ENCODE assay signal across 18 mouse cellular contexts in genomic region chr19:40232560-40232959, GRCm38 (mm10). TPM values are rescaled to one million over a fixed set of nuclear protein-coding genes. Genes with fewer than 3 reads are reported as not detected.
"Had no signal": no experiment of that assay in that cellular context is flagged by ENCODE, and none has a peak within 500 bp of the region (broad histone marks: within the 10 kb centered on the region; RNA-seq: fewer than 3 reads in every experiment).

No protein-coding gene starts in this region.

- ATAC-seq: midbrain, embryonic 15.5 days had no signal

- H3K4me3 ChIP-seq: limb, embryonic 13.5 days; megakaryocyte, embryonic 14.5 days; midbrain, embryonic 15.5 days had no signal

- H3K9me3 ChIP-seq: limb, embryonic 13.5 days; megakaryocyte, embryonic 14.5 days; midbrain, embryonic 15.5 days had no signal

- H3K27me3 ChIP-seq: limb, embryonic 13.5 days; megakaryocyte, embryonic 14.5 days; midbrain, embryonic 15.5 days had no signal

- DNase-seq: kidney, adult 11 months; kidney, adult 9 months; kidney, postnatal 36 days; left cerebral cortex, postnatal 4 days; lung, embryonic 14.5 days; lung, postnatal 10 days; lung, postnatal 4 days; right cerebral cortex, postnatal 4 days; thymus, adult 18-20 months; thymus, postnatal 14 days had no signal

- H3K27ac ChIP-seq: kidney, postnatal 0 days; limb, embryonic 13.5 days; liver, embryonic 14.5 days; midbrain, embryonic 15.5 days had no signal

- H3K36me3 ChIP-seq: limb, embryonic 13.5 days; midbrain, embryonic 15.5 days had no signal

- H3K4me2 ChIP-seq: limb, embryonic 13.5 days; lung, embryonic 14.5 days; midbrain, embryonic 11.5 days; midbrain, embryonic 15.5 days had no signal

- H3K9ac ChIP-seq: limb, embryonic 13.5 days; liver, embryonic 14.5 days; lung, embryonic 14.5 days; midbrain, embryonic 15.5 days had no signal

- H3K4me1 ChIP-seq: limb, embryonic 13.5 days; midbrain, embryonic 15.5 days had no signal

RNA-seq across cellular contexts. Expression of gene Cyp2c70, which starts 45.4 kb away (rescaled TPM):
- polyA plus RNA-seq: kidney, postnatal 0 days; limb, embryonic 13.5 days; lung, embryonic 14.5 days; midbrain, embryonic 11.5 days; midbrain, embryonic 15.5 days; neural tube, embryonic 14.5 days; spleen, adult 2 months had no signal
